Mouse (Mus musculus): ENCODE results near the gene Nsfl1c. TPM values are rescaled to one million over a fixed set of nuclear protein-coding genes. Genes with fewer than 3 reads are reported as not detected.
"Not testable (repeated sequence)": the region's sequence is repeated elsewhere in the genome, so short reads cannot be mapped to it uniquely, and the experiment has no call there.

The Nsfl1c gene
- polyA plus RNA-seq (2015; fragmentation: Nextera tagmentation; extraction: Ambion mirVana) = 149 and 171 TPM in 2 replicates

- H3K4me3 ChIP-seq = peak within 1 kb of the TSS; percentile 98
- H3K27ac ChIP-seq (replicated peaks) = peak within 1 kb of the TSS; percentile 68
- H3K4me1 ChIP-seq = peaks cover 11% of the 10 kb centered on the region
- under 1% methylated on average over 70 of the region's 73 CpGs for WGBS
- ATAC-seq (ENCODE audit: extremely low read depth, insufficient number of reproducible peaks, low FRiP score, low TSS enrichment) = peak; percentile 91
- peak within 1 kb of the TSS; percentile 98 for H3K9ac ChIP-seq
- 0 out of 2 replicates have a peak, but pooled peaks cover 10% of the 10 kb centered on the region for H3K27me3 ChIP-seq (replicated peaks)
- H3K9me3 ChIP-seq = no peaks in the 10 kb centered on the region
- peak within 1 kb of the TSS; percentile 92 for H3K4me2 ChIP-seq
- H3K36me3 ChIP-seq = peaks cover 30% of the 10 kb centered on the region
Measured at GRCm38 (mm10) chr2:151494035-151494803, at the start of gene Nsfl1c. TSS of gene Nsfl1c (plus strand) at chr2:151494182.

GRCm38 (mm10) chr2:151476053-151476452 lies 17.9 kb upstream of the Nsfl1c start, which contains the start of gene 4921509C19Rik:
TSS of gene 4921509C19Rik (minus strand) at chr2:151476153.
- not testable (repeated sequence) for H3K9me3 ChIP-seq; H3K4me3 ChIP-seq; H3K36me3 ChIP-seq; H3K27me3 ChIP-seq (replicated peaks); H3K4me1 ChIP-seq; H3K9ac ChIP-seq; H3K4me2 ChIP-seq; ATAC-seq (ENCODE audit: extremely low read depth, insufficient number of reproducible peaks, low FRiP score, low TSS enrichment); H3K27ac ChIP-seq (replicated peaks)
- 70% methylated on average over 5 of the region's 5 CpGs for WGBS

GRCm38 (mm10) chr2:151486496-151486895 lies 7.5 kb upstream of the Nsfl1c start:
- H3K27me3 ChIP-seq (replicated peaks) = peaks cover 16% of the 10 kb centered on the region; the same call in 1 of the 2 replicates
- ATAC-seq (ENCODE audit: extremely low read depth, insufficient number of reproducible peaks, low FRiP score, low TSS enrichment) = no peak
- no peaks in the 10 kb centered on the region for H3K36me3 ChIP-seq
- H3K9me3 ChIP-seq = no peaks in the 10 kb centered on the region
- H3K4me2 ChIP-seq = no peak overlapping the region
- H3K4me3 ChIP-seq = no peak overlapping the region
- no peak overlapping the region for H3K9ac ChIP-seq
- no peak overlapping the region for H3K27ac ChIP-seq (replicated peaks)
- H3K4me1 ChIP-seq = no peaks in the 10 kb centered on the region

- Histone ChIP-seq H3K9ac (no peak overlapping the region; the same call in 1 of the 2 replicates), H3K36me3 (peaks cover 69% of the 10 kb centered on the region)
- no peak for ATAC-seq (ENCODE audit: extremely low read depth, insufficient number of reproducible peaks, low FRiP score, low TSS enrichment)
Measured at GRCm38 (mm10) chr2:151498358-151498757, 4.4 kb downstream of the Nsfl1c start.

GRCm38 (mm10) chr2:151500442-151501007 lies 6.5 kb downstream of the Nsfl1c start:
- no peak overlapping the region for H3K9ac ChIP-seq
- WGBS = 77% methylated on average over 6 of the region's 6 CpGs
- ATAC-seq (ENCODE audit: extremely low read depth, insufficient number of reproducible peaks, low FRiP score, low TSS enrichment) = no peak

More at GRCm38 (mm10) chr2:151498358-151498757, 4.4 kb downstream of the Nsfl1c start:
- H3K4me3 ChIP-seq = no peak overlapping the region
- WGBS = 55% methylated on average over 3 of the region's 3 CpGs
- H3K4me2 ChIP-seq = no peak overlapping the region
- H3K9me3 ChIP-seq = no peaks in the 10 kb centered on the region
- no peak overlapping the region for H3K27ac ChIP-seq (replicated peaks)
- H3K4me1 ChIP-seq = peaks cover 11% of the 10 kb centered on the region
- no peaks in the 10 kb centered on the region for H3K27me3 ChIP-seq (replicated peaks)

GRCm38 (mm10) chr2:151504226-151504625 lies 10.2 kb downstream of the Nsfl1c start:
- ATAC-seq (ENCODE audit: extremely low read depth, insufficient number of reproducible peaks, low FRiP score, low TSS enrichment) = no peak
- Histone ChIP-seq H3K9me3 (no peaks in the 10 kb centered on the region), H3K4me1 (no peaks in the 10 kb centered on the region), H3K27me3 (replicated peaks) (no peaks in the 10 kb centered on the region), H3K4me3 (no peak overlapping the region), H3K27ac (replicated peaks) (no peak overlapping the region), H3K36me3 (peaks cover 95% of the 10 kb centered on the region), H3K4me2 (no peak overlapping the region), H3K9ac (no peak overlapping the region)
- 92% methylated on average over 4 of the region's 4 CpGs for WGBS

More at GRCm38 (mm10) chr2:151500442-151501007, 6.5 kb downstream of the Nsfl1c start:
- Histone ChIP-seq H3K27me3 (replicated peaks) (no peaks in the 10 kb centered on the region), H3K4me2 (no peak overlapping the region), H3K9me3 (no peaks in the 10 kb centered on the region), H3K36me3 (peaks cover 89% of the 10 kb centered on the region), H3K4me3 (no peak overlapping the region), H3K4me1 (peaks cover 3% of the 10 kb centered on the region), H3K27ac (replicated peaks) (no peak overlapping the region)

- H3K4me1 ChIP-seq = peaks cover 9% of the 10 kb centered on the region
- no peak overlapping the region for H3K27ac ChIP-seq (replicated peaks)
- peaks cover 96% of the 10 kb centered on the region for H3K36me3 ChIP-seq
- no peak overlapping the region for H3K4me3 ChIP-seq
- no peaks in the 10 kb centered on the region for H3K9me3 ChIP-seq
- no peak overlapping the region for H3K9ac ChIP-seq
- ATAC-seq (ENCODE audit: extremely low read depth, insufficient number of reproducible peaks, low FRiP score, low TSS enrichment) = no peak
- H3K27me3 ChIP-seq (replicated peaks) = no peaks in the 10 kb centered on the region
- H3K4me2 ChIP-seq = no peak overlapping the region
Measured at GRCm38 (mm10) chr2:151512199-151512598, 18.2 kb downstream of the Nsfl1c start.

GRCm38 (mm10) chr2:151513525-151514285 lies 19.7 kb downstream of the Nsfl1c start:
- H3K36me3 ChIP-seq = peaks cover 89% of the 10 kb centered on the region
- no peak for ATAC-seq (ENCODE audit: extremely low read depth, insufficient number of reproducible peaks, low FRiP score, low TSS enrichment)
- no peaks in the 10 kb centered on the region for H3K9me3 ChIP-seq
- WGBS = 76% methylated on average over 3 of the region's 3 CpGs
- H3K4me1 ChIP-seq = peaks cover 9% of the 10 kb centered on the region
- H3K9ac ChIP-seq = no peak overlapping the region
- H3K4me3 ChIP-seq = no peak overlapping the region
- no peak overlapping the region for H3K27ac ChIP-seq (replicated peaks)
- no peak overlapping the region for H3K4me2 ChIP-seq
- no peaks in the 10 kb centered on the region for H3K27me3 ChIP-seq (replicated peaks)

GRCm38 (mm10) chr2:151519000-151519399 lies 25.0 kb downstream of the Nsfl1c start:
- WGBS = 81% methylated on average over 2 of the region's 2 CpGs

GRCm38 (mm10) chr2:151524324-151525041 lies 30.5 kb downstream of the Nsfl1c start:
- no peak overlapping the region for H3K4me3 ChIP-seq
- H3K4me2 ChIP-seq = no peak overlapping the region
- 14% methylated on average over 4 of the region's 4 CpGs for WGBS
- no peaks in the 10 kb centered on the region for H3K27me3 ChIP-seq (replicated peaks)
- no peaks in the 10 kb centered on the region for H3K9me3 ChIP-seq
- H3K9ac ChIP-seq = no peak overlapping the region
- ATAC-seq (ENCODE audit: extremely low read depth, insufficient number of reproducible peaks, low FRiP score, low TSS enrichment) = no peak
- H3K4me1 ChIP-seq = peaks cover 29% of the 10 kb centered on the region
- H3K36me3 ChIP-seq = peaks cover 21% of the 10 kb centered on the region
- H3K27ac ChIP-seq (replicated peaks) = peak overlapping the region; percentile 32; the same call in 1 of the 2 replicates

More at GRCm38 (mm10) chr2:151519000-151519399, 25.0 kb downstream of the Nsfl1c start:
- no peaks in the 10 kb centered on the region for H3K9me3 ChIP-seq
- peaks cover 61% of the 10 kb centered on the region for H3K36me3 ChIP-seq
- no peak overlapping the region for H3K9ac ChIP-seq
- H3K4me3 ChIP-seq = no peak overlapping the region
- H3K27ac ChIP-seq (replicated peaks) = no peak overlapping the region
- no peaks in the 10 kb centered on the region for H3K27me3 ChIP-seq (replicated peaks)
- H3K4me2 ChIP-seq = no peak overlapping the region
- peaks cover under 1% of the 10 kb centered on the region for H3K4me1 ChIP-seq
- ATAC-seq (ENCODE audit: extremely low read depth, insufficient number of reproducible peaks, low FRiP score, low TSS enrichment) = no peak

- no peaks in the 10 kb centered on the region for H3K9me3 ChIP-seq
- peaks cover 12% of the 10 kb centered on the region for H3K36me3 ChIP-seq
- no peaks in the 10 kb centered on the region for H3K27me3 ChIP-seq (replicated peaks)
- H3K4me1 ChIP-seq = peaks cover 38% of the 10 kb centered on the region
- H3K27ac ChIP-seq (replicated peaks) = no peak overlapping the region
- no peak for ATAC-seq (ENCODE audit: extremely low read depth, insufficient number of reproducible peaks, low FRiP score, low TSS enrichment)
- H3K9ac ChIP-seq = no peak overlapping the region
- H3K4me2 ChIP-seq = no peak overlapping the region
- H3K4me3 ChIP-seq = no peak overlapping the region
- 58% methylated on average over 2 of the region's 2 CpGs for WGBS
Measured at GRCm38 (mm10) chr2:151525520-151525919, 31.5 kb downstream of the Nsfl1c start.

Data from heart, embryonic 13.5 days (tissue).